Mouse (Mus musculus): ENCODE results near the gene Rhot2. TPM values are rescaled to one million over a fixed set of nuclear protein-coding genes. Genes with fewer than 3 reads are reported as not detected.

Gene Rhot2
- total RNA-seq, 2 experiments from 2014 or later: 38.0 to 47.1 TPM

Small RNA genes lying within 50 kb of the gene (microRNA-seq; reads per million reads assigned to microRNA genes)
- 0 to 0.50 reads per million in 2 experiments for gene Mir3082

Other genes starting within 250 kb of the Rhot2 start
- gene Gng13, start 127.7 kb downstream of the Rhot2 start, total RNA-seq (2021): not detected
- 1 to 10 TPM; 1.3 to 2.5 TPM for gene Chtf18, start 117.4 kb downstream of the Rhot2 start, total RNA-seq (2021)
- gene Rpusd1, start 117.2 kb downstream of the Rhot2 start, total RNA-seq (2021): 1 to 10 TPM; 3.4 to 3.8 TPM
- gene Mslnl, start 108.8 kb downstream of the Rhot2 start, total RNA-seq (2021): not detected
- under 1 TPM in 1 of 2 experiments, not detected in 1; 0.74 TPM for gene Msln, start 90.5 kb downstream of the Rhot2 start, total RNA-seq (2021)
- 10 to 100 TPM; 27.7 to 28.8 TPM for gene Narfl, start 71.1 kb downstream of the Rhot2 start, total RNA-seq (2021)
- 10 to 100 TPM; 13.9 to 16.1 TPM for gene Haghl, start 59.2 kb downstream of the Rhot2 start, total RNA-seq (2021)
- gene Ccdc78, start 58.3 kb downstream of the Rhot2 start, total RNA-seq (2021): not detected
- gene Fam173a, start 52.0 kb downstream of the Rhot2 start, total RNA-seq (2021): 10 to 100 TPM; 36.1 to 37.9 TPM
- gene AC134908.4, start 49.2 kb downstream of the Rhot2 start, total RNA-seq (2021): not detected
- 10 to 100 TPM; 46.6 to 60.9 TPM for gene Metrn, start 47.7 kb downstream of the Rhot2 start, total RNA-seq (2021)
- 1 to 10 TPM in 1 of 2 experiments, under 1 TPM in 1; 0.95 to 2.2 TPM for gene Fbxl16, start 35.8 kb downstream of the Rhot2 start, total RNA-seq (2021)
- gene Wdr24, start 21.2 kb downstream of the Rhot2 start, total RNA-seq (2021): 1 to 10 TPM; 9.1 to 9.2 TPM
- 10 to 100 TPM; 20.3 to 23.6 TPM for gene Jmjd8, start 16.0 kb downstream of the Rhot2 start, total RNA-seq (2021)
- gene Stub1, start 11.4 kb downstream of the Rhot2 start, total RNA-seq (2021): 10 to 100 TPM; 80.2 to 81.3 TPM
- gene Rhbdl1, start 7.6 kb downstream of the Rhot2 start, total RNA-seq (2021): 10 to 100 TPM; 11.7 to 12.0 TPM
- gene Gm20683, start 3.1 kb downstream of the Rhot2 start, total RNA-seq (2021): 10 to 100 TPM in 1 of 2 experiments, 1 to 10 TPM in 1; 7.5 to 11.0 TPM
- 1 to 10 TPM; 1.6 to 2.0 TPM for gene Wdr90, start 16.6 kb upstream of the Rhot2 start, total RNA-seq (2021)
- 10 to 100 TPM; 52.3 to 73.3 TPM for gene Mcrip2, start 23.9 kb upstream of the Rhot2 start, total RNA-seq (2021)
- gene Mettl26, start 30.2 kb upstream of the Rhot2 start, total RNA-seq (2021): 10 to 100 TPM; 26.1 to 27.7 TPM
- gene Wfikkn1, start 36.0 kb upstream of the Rhot2 start, total RNA-seq (2021): under 1 TPM; 0.49 to 0.55 TPM
- 10 to 100 TPM; 10.1 to 10.3 TPM for gene Rab40c, start 74.9 kb upstream of the Rhot2 start, total RNA-seq (2021)
- 10 to 100 TPM; 29.8 to 30.2 TPM for gene Pigq, start 100.1 kb upstream of the Rhot2 start, total RNA-seq (2021)
- gene Nhlrc4, start 100.1 kb upstream of the Rhot2 start, total RNA-seq (2021): not detected
- not detected for gene A930017K11Rik, start 107.7 kb upstream of the Rhot2 start, total RNA-seq (2021)
- gene Capn15, start 140.9 kb upstream of the Rhot2 start, total RNA-seq (2021): 1 to 10 TPM; 4.3 to 5.9 TPM
- gene Rab11fip3, start 224.7 kb upstream of the Rhot2 start, total RNA-seq (2021): 10 to 100 TPM; 39.2 to 41.3 TPM
- gene Decr2, start 245.5 kb upstream of the Rhot2 start, total RNA-seq (2021): 1 to 10 TPM; 4.0 to 4.5 TPM

Measured in gastrocnemius, postnatal 14 days (tissue).